In the genomic region with DNA sequence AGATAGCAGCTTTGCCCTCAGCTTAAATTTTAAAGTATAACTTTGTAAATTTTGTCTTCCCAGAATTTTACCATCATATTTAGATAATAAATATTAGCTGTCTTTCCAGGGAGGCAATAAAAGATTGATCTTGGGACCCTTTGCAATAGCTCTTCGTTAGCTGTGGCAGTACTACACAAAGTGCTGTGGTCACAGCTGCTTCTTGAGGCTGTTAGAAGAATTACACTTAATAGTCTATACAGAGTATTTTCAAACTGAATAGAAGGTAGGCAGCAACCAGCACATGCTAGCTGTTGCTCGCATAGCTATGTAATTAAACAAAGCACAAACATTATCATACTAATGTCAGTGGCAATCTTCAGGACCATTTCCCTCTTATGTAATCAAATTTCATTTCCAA, we compare ENCODE assay signal across 16 mouse cellular contexts.
A peak's percentile ranks its signal among the peaks of the same experiment; 100 is the strongest.
DNase-seq lines count a peak whose midpoint lies in the region; TF ChIP-seq lines count a peak whose summit lies in the region.
"Had no signal": no experiment of that assay in that cellular context is flagged by ENCODE, and none has a peak within 500 bp of the region (broad histone marks: within the 10 kb centered on the region; RNA-seq: fewer than 3 reads in every experiment).

No protein-coding gene starts in this region.

- TF ChIP-seq CTCF in layer of hippocampus, adult 2 months (conservative IDR thresholded peaks at IDR 0.05), result peak; percentile 65

- intact Hi-C loops in heart, postnatal 25 days (cut with DNase I), result loop anchor here (5.0 kb wide), 1 partner anchor 1584 kb away; no protein-coding TSS in a partner anchor

- DNase-seq in heart, adult 11 months, result peak; percentile 16
- DNase-seq in heart, postnatal 25 days (ENCODE audit: low spot score), result no peak
- no peak for DNase-seq in layer of hippocampus, adult 2 months (ENCODE audit: low spot score in 2 of 2)
- no peak for DNase-seq in layer of hippocampus, adult 8-10 months (ENCODE audit: low spot score in 2 of 2)
- peak; percentile 12 for DNase-seq in retina, embryonic 14.5 days (ENCODE audit: low spot score)
- no peak for DNase-seq in retina, postnatal 1 day
- DNase-seq in right cerebral cortex, adult 18-20 months, result no peak
- DNase-seq: adrenal gland, adult 2 months; adrenal gland, postnatal 25 days; cerebellum, adult 18-20 months; cerebellum, postnatal 10 days; gastrocnemius, postnatal 14 days; heart, postnatal 36 days had no signal

- no peak overlapping the region for H3K27ac ChIP-seq in layer of hippocampus, adult 2 months
- H3K27ac ChIP-seq: forebrain, embryonic 15.5 days had no signal

- H3K4me3 ChIP-seq in layer of hippocampus, adult 2 months, result no peak overlapping the region
- H3K4me3 ChIP-seq: embryonic facial prominence, embryonic 10.5 days; forebrain, embryonic 15.5 days; heart, embryonic 12.5 days had no signal

Comparison
In these comparisons a context has a peak if more than half of its experiments do, and no peak if none do; other contexts are left out.
1. DNase-seq: peak in heart, adult 11 months (single experiment) and retina, embryonic 14.5 days (single experiment); none in heart, postnatal 25 days (single experiment), layer of hippocampus, adult 2 months (0 of 2), layer of hippocampus, adult 8-10 months (0 of 2), retina, postnatal 1 day (single experiment) and right cerebral cortex, adult 18-20 months (single experiment).